Mouse (Mus musculus) liver, embryonic 16.5 days (tissue): ENCODE measurements around the gene Fam171a1. TPM values are rescaled to one million over a fixed set of nuclear protein-coding genes. Genes with fewer than 3 reads are reported as not detected.

Source experiments
- ATAC-seq: fragments of 200-750 bp; cut with Nextera tagmentation; 2 replicates; pipeline ENCODE4 v1.8.0; 2017; ENCODE audit warnings: low read depth, mild to moderate bottlenecking, moderate number of reproducible peaks, moderate library complexity
- H3K27ac ChIP-seq: fragments of 300-500 bp; sonication (generic); 2 replicates; pipeline ENCODE4 v1.5.1; 2014; ENCODE audit warnings: mild to moderate bottlenecking, low read length
- H3K27me3 ChIP-seq: fragments of 300-500 bp; sonication (generic); 2 replicates; pipeline ENCODE4 v1.6.1; 2014; ENCODE audit warnings: low read depth, low read length, mixed read lengths; ENCODE audit not compliant: control insufficient read depth, insufficient read depth
- H3K36me3 ChIP-seq: fragments of 300-500 bp; sonication (generic); 2 replicates; pipeline ENCODE4 v1.6.1; 2014; ENCODE audit warnings: mild to moderate bottlenecking; ENCODE audit not compliant: control insufficient read depth, insufficient read depth
- H3K4me1 ChIP-seq: fragments of 300-500 bp; sonication (generic); 2 replicates; pipeline ENCODE4 v1.6.1; 2014; ENCODE audit warnings: low read depth, low read length, mixed read lengths; ENCODE audit not compliant: control insufficient read depth
- H3K4me2 ChIP-seq: fragments of 300-500 bp; sonication (generic); 2 replicates; pipeline ENCODE4 v1.6.1; 2014; ENCODE audit warnings: low read depth, low read length, mixed read lengths
- H3K4me3 ChIP-seq: fragments of 300-500 bp; sonication (generic); 2 replicates; pipeline ENCODE4 v1.5.1; 2014; ENCODE audit warnings: low read depth, mild to moderate bottlenecking, low read length
- H3K9ac ChIP-seq: fragments of 300-500 bp; sonication (generic); 2 replicates; pipeline ENCODE4 v1.6.1; 2014; ENCODE audit warnings: low read depth, low read length
- H3K9me3 ChIP-seq: fragments of 300-500 bp; sonication (generic); replicated peaks from 2 replicates; pipeline ENCODE4 v1.6.1; 2016; ENCODE audit warnings: low read length; ENCODE audit not compliant: control insufficient read depth
- WGBS: fragments of 180-500 bp; shearing (Covaris S2); extraction: QIAGEN DNeasy Blood & Tissue Kit; methylation state at CpG from one replicate; pipeline ENCODE4 v1.1.7; 2014; ENCODE audit not compliant: insufficient replicate concordance; 5-methylcytosine and 5-hydroxymethylcytosine counted together
- polyA plus RNA-seq: library from polyadenylated mRNA; unstranded; fragments of >200 nt; fragmentation: Nextera tagmentation; extraction: Ambion mirVana; gene quantifications from 2 replicates; pipeline ENCODE4 v1.2.1, GENCODE M21; 2015

The Fam171a1 gene
- polyA plus RNA-seq, 1 experiment from 2014 or later = 2.6 TPM

DNA sequence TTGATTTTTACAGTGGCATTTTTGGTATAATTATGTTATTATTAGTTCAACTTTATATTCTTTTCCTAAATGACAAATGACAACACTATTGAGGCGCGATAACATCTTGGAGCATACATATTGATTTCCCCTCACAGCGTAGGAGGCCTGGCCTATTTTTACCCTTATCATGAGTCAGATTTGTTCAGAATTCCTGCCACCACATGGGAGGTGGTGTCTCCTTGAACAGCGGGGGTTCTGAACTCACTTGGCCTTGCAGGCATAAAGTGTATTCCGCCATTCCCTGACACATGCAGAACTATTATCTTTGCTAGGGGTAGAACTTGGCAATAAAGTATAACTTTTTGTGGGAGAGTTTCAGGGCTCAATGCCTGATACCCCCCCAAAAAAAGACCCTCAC, 30.3 kb downstream of the Fam171a1 start:
- Histone ChIP-seq H3K27me3 (no peaks in the 10 kb centered on the region), H3K27ac (no peak overlapping the region), H3K9ac (no peak overlapping the region), H3K4me3 (no peak overlapping the region), H3K36me3 (no peaks in the 10 kb centered on the region), H3K9me3 (no peaks in the 10 kb centered on the region), H3K4me1 (no peaks in the 10 kb centered on the region), H3K4me2 (no peak overlapping the region)
- WGBS = 63% methylated on average over 5 of the region's 5 CpGs
- no peak for ATAC-seq

DNA sequence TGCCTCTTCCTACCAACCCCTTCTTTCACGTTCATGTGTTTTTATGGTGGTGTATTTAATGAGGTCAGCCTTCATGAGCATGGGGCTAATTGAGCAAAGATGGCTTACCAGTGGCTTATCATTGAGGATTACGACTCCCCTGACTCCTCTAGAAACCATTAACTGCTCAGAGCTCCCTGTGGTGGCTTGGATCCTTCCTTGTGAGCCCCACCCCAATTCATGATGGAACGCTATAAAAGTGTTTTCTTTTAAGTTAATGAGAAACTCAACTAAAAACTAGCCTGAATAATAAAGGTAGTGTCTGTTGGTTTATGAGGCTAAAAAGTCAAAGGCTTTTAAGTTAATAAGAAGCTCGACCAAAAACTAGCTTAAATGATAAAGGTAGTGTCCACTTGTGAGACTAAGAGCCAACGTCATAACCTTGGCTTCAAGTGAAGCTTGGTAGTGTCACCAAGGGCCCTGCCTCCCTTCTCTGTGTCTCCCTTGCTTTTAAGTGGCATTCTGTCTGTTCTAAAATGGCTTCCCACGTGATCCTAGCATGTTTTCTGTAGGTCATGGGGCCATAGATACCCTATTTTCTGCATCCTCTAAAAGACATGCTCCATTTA, 33.6 kb downstream of the Fam171a1 start:
- Histone ChIP-seq H3K9me3 (no peaks in the 10 kb centered on the region), H3K4me1 (no peaks in the 10 kb centered on the region), H3K4me2 (no peak overlapping the region), H3K9ac (no peak overlapping the region), H3K4me3 (no peak overlapping the region), H3K27me3 (no peaks in the 10 kb centered on the region), H3K27ac (no peak overlapping the region), H3K36me3 (no peaks in the 10 kb centered on the region)
- ATAC-seq = no peak
- 50% methylated on average over 6 of the region's 6 CpGs for WGBS

DNA sequence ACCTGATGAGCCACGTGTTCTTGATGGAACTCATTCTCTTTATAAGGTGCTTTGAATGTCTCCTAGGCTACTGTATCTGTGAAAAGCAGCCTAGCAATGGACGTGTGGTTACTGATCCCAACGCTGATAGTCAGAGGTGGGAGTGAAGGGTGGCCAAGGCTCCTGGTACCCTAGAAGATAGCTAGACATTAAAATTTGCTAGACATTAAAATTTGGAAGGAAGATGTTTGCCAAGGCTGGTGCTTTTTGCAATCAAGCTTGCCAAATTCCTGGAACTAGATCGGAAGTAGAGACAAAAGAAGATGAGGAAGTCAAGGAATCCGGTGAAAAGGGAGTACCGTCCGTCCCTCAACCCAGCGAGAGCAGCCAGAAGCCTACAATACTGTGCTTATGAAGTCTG, 34.7 kb downstream of the Fam171a1 start:
- H3K27me3 ChIP-seq = no peaks in the 10 kb centered on the region
- WGBS = 64% methylated on average over 8 of the region's 8 CpGs
- ATAC-seq = no peak

DNA sequence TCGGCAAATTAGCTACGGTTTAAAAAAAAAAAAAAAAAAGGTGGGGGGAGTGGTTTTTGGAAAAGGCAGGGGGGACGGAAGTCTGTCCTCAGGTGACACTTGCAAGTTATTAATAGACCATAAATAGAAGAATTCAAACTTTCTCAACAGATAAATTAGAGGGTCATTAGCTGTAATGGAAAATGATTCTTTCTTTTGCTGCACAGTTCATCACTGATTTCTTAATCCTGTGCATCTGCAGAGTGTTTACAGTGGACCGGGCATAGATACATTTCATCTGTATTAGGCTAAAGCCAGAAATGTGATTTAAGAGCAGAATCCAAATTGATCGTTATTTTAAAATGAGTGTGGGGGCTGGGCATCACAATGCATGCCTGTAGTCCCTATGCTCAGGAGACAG, 36.3 kb downstream of the Fam171a1 start:
- Histone ChIP-seq H3K9me3 (no peaks in the 10 kb centered on the region), H3K27me3 (no peaks in the 10 kb centered on the region), H3K27ac (no peak overlapping the region), H3K4me2 (no peak overlapping the region), H3K4me1 (no peaks in the 10 kb centered on the region), H3K4me3 (no peak overlapping the region), H3K9ac (no peak overlapping the region), H3K36me3 (no peaks in the 10 kb centered on the region)
- whole genome bisulfite sequencing = 62% methylated on average over 5 of the region's 5 CpGs
- ATAC-seq = no peak

More for the DNA sequence above, 34.7 kb downstream of the Fam171a1 start:
- Histone ChIP-seq H3K4me3 (no peak overlapping the region), H3K9ac (no peak overlapping the region), H3K36me3 (no peaks in the 10 kb centered on the region), H3K4me1 (no peaks in the 10 kb centered on the region), H3K27ac (no peak overlapping the region), H3K4me2 (no peak overlapping the region), H3K9me3 (no peaks in the 10 kb centered on the region)

DNA sequence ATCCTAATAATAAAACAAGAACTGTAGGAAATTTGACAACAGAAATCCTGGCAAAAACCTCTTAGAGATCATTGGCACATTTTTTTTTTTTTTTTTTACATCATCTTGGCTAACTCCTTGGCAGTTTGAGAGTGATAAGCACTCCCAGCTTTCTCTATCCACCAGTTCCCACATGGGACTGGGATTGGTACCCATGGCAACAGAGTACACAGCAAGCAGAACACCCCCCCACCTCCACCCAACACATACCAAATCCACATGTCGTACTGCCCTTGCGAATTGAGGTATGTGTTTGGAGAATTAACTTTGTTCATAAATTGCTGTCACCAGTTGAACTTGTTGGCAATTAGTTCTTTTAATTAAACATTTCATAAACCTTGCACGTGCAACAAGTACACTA, 37.3 kb downstream of the Fam171a1 start:
- no peak for ATAC-seq
- no peaks in the 10 kb centered on the region for H3K36me3 ChIP-seq

DNA sequence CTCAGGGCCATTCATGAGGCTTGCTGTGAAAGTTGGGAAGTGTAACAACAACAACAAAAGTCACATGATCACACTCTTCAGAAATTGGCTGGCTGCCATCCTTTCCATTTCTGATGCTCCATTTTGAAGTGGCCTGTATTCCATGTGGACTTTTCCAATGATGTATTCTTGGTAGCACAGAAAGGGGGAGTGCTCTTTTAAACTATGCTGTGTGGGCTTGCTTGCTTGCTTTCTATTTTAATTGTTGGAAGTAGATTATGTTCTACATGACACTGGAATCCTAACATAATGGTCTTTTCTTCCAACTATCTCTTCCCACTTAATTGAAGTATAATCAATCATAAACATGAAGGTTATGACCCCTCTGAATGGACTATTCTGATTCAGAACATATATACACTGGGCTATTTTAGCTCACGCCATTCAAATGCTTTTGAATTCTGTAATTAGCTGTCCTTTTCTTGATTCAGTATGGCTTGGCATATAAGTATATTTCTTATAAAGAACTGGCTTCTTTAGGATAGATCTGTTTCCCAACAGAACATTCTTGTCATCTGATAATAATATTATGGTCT, 40.2 kb downstream of the Fam171a1 start:
- no peak overlapping the region for H3K4me2 ChIP-seq
- H3K27ac ChIP-seq = no peak overlapping the region
- 67% methylated on average over 1 of the region's 1 CpGs for WGBS
- H3K36me3 ChIP-seq = no peaks in the 10 kb centered on the region
- H3K27me3 ChIP-seq = no peaks in the 10 kb centered on the region
- H3K4me3 ChIP-seq = no peak overlapping the region
- H3K4me1 ChIP-seq = no peaks in the 10 kb centered on the region; the same call in 1 of the 2 replicates
- ATAC-seq = no peak
- no peak overlapping the region for H3K9ac ChIP-seq
- H3K9me3 ChIP-seq = no peaks in the 10 kb centered on the region

More for the DNA sequence above, 37.3 kb downstream of the Fam171a1 start:
- Histone ChIP-seq H3K4me3 (no peak overlapping the region), H3K4me1 (no peaks in the 10 kb centered on the region), H3K4me2 (no peak overlapping the region), H3K27ac (no peak overlapping the region), H3K9me3 (no peaks in the 10 kb centered on the region), H3K9ac (no peak overlapping the region), H3K27me3 (no peaks in the 10 kb centered on the region)
- 66% methylated on average over 3 of the region's 3 CpGs for WGBS

DNA sequence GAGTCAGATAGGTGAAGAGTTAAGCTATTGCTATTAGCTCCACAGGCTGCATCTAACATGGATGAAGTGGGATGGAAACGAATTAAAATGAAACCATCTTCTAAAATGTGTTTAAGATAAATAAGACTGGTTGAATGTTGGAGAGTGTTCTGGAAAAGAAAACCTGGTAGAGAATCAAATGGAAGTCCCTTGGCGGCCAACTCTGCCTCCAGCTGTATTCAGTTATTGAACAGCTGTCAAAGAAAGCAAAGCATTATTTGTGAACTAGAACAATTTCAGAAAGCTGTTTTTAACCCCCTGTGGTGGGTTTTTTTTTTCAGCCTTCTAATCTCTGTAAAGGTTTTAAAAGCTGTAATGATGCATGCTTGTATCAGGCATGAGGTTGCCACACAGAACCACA, 41.0 kb downstream of the Fam171a1 start:
- Histone ChIP-seq H3K27ac (no peak overlapping the region), H3K36me3 (no peaks in the 10 kb centered on the region), H3K4me2 (no peak overlapping the region), H3K9ac (no peak overlapping the region), H3K27me3 (no peaks in the 10 kb centered on the region), H3K9me3 (no peaks in the 10 kb centered on the region), H3K4me3 (no peak overlapping the region), H3K4me1 (no peaks in the 10 kb centered on the region; the same call in 1 of the 2 replicates)
- ATAC-seq = no peak
- WGBS = 55% methylated on average over 2 of the region's 2 CpGs

DNA sequence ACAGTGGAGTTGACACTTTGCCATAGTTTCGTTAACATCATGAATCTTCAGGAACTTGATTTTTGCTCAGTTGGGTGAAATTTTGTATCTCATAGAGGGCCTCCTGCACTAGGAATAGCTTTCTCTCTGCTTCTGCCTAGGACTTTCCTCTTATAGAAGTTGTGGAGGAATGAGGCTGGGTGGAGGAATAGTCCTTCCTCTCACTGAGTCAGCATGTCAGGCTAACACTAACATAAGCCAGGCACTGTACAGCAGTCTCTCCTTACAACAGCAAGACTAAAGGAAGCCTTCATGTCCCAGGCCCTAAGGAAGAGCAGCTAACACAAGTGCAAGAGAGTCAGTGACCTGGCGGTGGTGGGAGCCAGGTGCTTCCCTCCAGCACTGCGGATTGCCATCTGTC, 43.0 kb downstream of the Fam171a1 start:
- no peak overlapping the region for H3K27ac ChIP-seq
- H3K36me3 ChIP-seq = no peaks in the 10 kb centered on the region
- WGBS = 62% methylated on average over 3 of the region's 3 CpGs
- H3K4me3 ChIP-seq = no peak overlapping the region
- no peaks in the 10 kb centered on the region for H3K27me3 ChIP-seq
- H3K4me2 ChIP-seq = no peak overlapping the region
- H3K9me3 ChIP-seq = no peaks in the 10 kb centered on the region
- no peaks in the 10 kb centered on the region; the same call in 1 of the 2 replicates for H3K4me1 ChIP-seq
- no peak overlapping the region for H3K9ac ChIP-seq
- ATAC-seq = no peak

DNA sequence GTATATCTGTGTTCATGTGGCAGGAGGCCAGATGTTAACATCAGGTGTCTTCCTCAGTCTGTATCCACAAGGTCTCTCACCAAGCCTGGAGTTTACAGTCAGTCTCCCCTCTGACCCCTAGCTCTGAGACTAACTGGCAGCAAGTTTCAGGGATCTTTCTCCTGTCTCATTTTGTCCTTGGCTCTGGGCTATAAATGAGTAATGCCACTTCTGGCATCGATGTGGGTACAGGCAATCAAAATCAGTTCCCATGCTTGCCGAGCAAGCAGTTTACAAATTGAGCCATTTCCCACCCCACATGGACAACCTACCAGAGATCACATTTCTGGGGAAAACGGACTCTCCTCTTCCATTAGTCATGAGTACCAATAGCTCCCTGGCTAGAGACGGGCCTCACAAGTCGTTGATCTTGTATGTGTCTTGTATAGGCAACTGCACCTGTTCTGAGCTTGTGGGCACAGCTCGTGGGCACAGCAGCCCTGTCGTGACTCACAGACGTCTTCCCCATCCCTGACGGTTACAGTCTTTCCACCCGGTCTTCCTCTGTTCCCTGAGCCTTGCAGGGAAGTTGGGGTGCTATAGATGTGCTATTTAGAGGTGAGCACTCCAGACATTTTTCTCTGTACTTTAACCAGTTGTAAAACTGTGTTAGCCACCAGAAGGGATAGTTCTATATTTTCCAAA, 43.8 kb downstream of the Fam171a1 start:
- Histone ChIP-seq H3K27me3 (no peaks in the 10 kb centered on the region), H3K4me2 (no peak overlapping the region), H3K9me3 (no peaks in the 10 kb centered on the region), H3K36me3 (no peaks in the 10 kb centered on the region), H3K9ac (no peak overlapping the region), H3K4me1 (no peaks in the 10 kb centered on the region; the same call in 1 of the 2 replicates), H3K4me3 (no peak overlapping the region), H3K27ac (no peak overlapping the region)
- no peak for ATAC-seq
- WGBS = 50% methylated on average over 10 of the region's 10 CpGs
